In genomic region chr1:25830757-25831520, GRCm38 (mm10) we compare ENCODE assay signal across 9 mouse cellular contexts. TPM values are rescaled to one million over a fixed set of nuclear protein-coding genes. Genes with fewer than 3 reads are reported as not detected.
DNase-seq lines count a peak whose midpoint lies in the region; ATAC-seq and TF ChIP-seq lines count a peak whose summit lies in the region.
"Had no signal": no experiment of that assay in that cellular context is flagged by ENCODE, and none has a peak within 500 bp of the region (broad histone marks: within the 10 kb centered on the region; RNA-seq: fewer than 3 reads in every experiment).

No protein-coding gene starts in this region.

- H3K9me3 ChIP-seq in lung, embryonic 15.5 days: no peaks in the 10 kb centered on the region
- H3K9me3 ChIP-seq in embryonic facial prominence, embryonic 12.5 days: no peaks in the 10 kb centered on the region
- H3K9me3 ChIP-seq in intestine, embryonic 15.5 days: no peaks in the 10 kb centered on the region

- 6% methylated on average over 15 of the region's 15 CpGs for WGBS in lung, embryonic 15.5 days
- WGBS in lung, adult 2 months: 6% methylated on average over 15 of the region's 15 CpGs
- WGBS in embryonic facial prominence, embryonic 12.5 days: 3% methylated on average over 15 of the region's 15 CpGs
- WGBS in intestine, embryonic 15.5 days: 8% methylated on average over 15 of the region's 15 CpGs

- H3K27ac ChIP-seq in lung, embryonic 15.5 days: no peak overlapping the region
- no peak overlapping the region for H3K27ac ChIP-seq in embryonic facial prominence, embryonic 12.5 days
- H3K27ac ChIP-seq in intestine, embryonic 15.5 days: no peak overlapping the region

- ATAC-seq in lung, embryonic 15.5 days (ENCODE audit: borderline replicate concordance, extremely low read depth, low FRiP score, low TSS enrichment): no peak
- no peak for ATAC-seq in embryonic facial prominence, embryonic 12.5 days (ENCODE audit: insufficient number of reproducible peaks, insufficient read depth, low FRiP score, low TSS enrichment)
- ATAC-seq in intestine, embryonic 15.5 days: 0 out of 2 replicates have a peak, but pooled peaks have one; percentile 31

- H3K9ac ChIP-seq in lung, embryonic 15.5 days: no peak overlapping the region
- H3K9ac ChIP-seq in embryonic facial prominence, embryonic 12.5 days: no peak overlapping the region; the same call in 1 of the 2 replicates
- H3K9ac ChIP-seq in intestine, embryonic 15.5 days: no peak overlapping the region

- DNase-seq in lung, adult 2 months: no peak
- DNase-seq in retina, postnatal 1 day: peak; percentile 58
- no peak for DNase-seq in natural killer cell, adult 2 months (ENCODE audit: low spot score in 2 of 2)
- DNase-seq in urinary bladder, postnatal 14 days (ENCODE audit: low spot score): no peak
- DNase-seq in gastrocnemius, adult 8-10 months (ENCODE audit: low spot score in 2 of 2): no peak
- DNase-seq: thymus, postnatal 25 days had no signal

- no peak for TF ChIP-seq CTCF in lung, adult 2 months (IDR thresholded peaks at IDR 0.05; ENCODE audit: insufficient read depth, low read length)

- peaks cover 54% of the 10 kb centered on the region for H3K27me3 ChIP-seq in lung, embryonic 15.5 days
- H3K27me3 ChIP-seq in embryonic facial prominence, embryonic 12.5 days: peaks cover 11% of the 10 kb centered on the region; the same call in 1 of the 2 replicates
- H3K27me3 ChIP-seq in intestine, embryonic 15.5 days (replicated peaks): peaks cover 17% of the 10 kb centered on the region

- TF ChIP-seq POLR2A in lung, adult 2 months (IDR thresholded peaks at IDR 0.05; ENCODE audit: borderline replicate concordance, extremely low read depth, low read depth, low read length): no peak

- no peaks in the 10 kb centered on the region for H3K4me1 ChIP-seq in lung, embryonic 15.5 days
- no peaks in the 10 kb centered on the region for H3K4me1 ChIP-seq in lung, adult 2 months (ENCODE audit: control insufficient read depth, insufficient read depth, low read length)
- no peaks in the 10 kb centered on the region for H3K4me1 ChIP-seq in embryonic facial prominence, embryonic 12.5 days
- no peaks in the 10 kb centered on the region for H3K4me1 ChIP-seq in intestine, embryonic 15.5 days (replicated peaks)

- no peaks in the 10 kb centered on the region for H3K36me3 ChIP-seq in lung, embryonic 15.5 days
- H3K36me3 ChIP-seq in embryonic facial prominence, embryonic 12.5 days: no peaks in the 10 kb centered on the region
- no peaks in the 10 kb centered on the region for H3K36me3 ChIP-seq in intestine, embryonic 15.5 days

- H3K4me3 ChIP-seq in lung, embryonic 15.5 days: peak overlapping the region; percentile 50
- no peak overlapping the region for H3K4me3 ChIP-seq in lung, adult 2 months (replicated peaks; ENCODE audit: extremely low read depth, low read depth, low read length)
- peak overlapping the region; percentile 52 for H3K4me3 ChIP-seq in embryonic facial prominence, embryonic 12.5 days
- H3K4me3 ChIP-seq in intestine, embryonic 15.5 days (replicated peaks): peak overlapping the region; percentile 53

- peak overlapping the region; percentile 78 for H3K4me2 ChIP-seq in lung, embryonic 15.5 days
- H3K4me2 ChIP-seq in embryonic facial prominence, embryonic 12.5 days (replicated peaks): peak overlapping the region; percentile 80
- H3K4me2 ChIP-seq in intestine, embryonic 15.5 days (replicated peaks): peak overlapping the region; percentile 85

RNA-seq across cellular contexts. Expression of gene Adgrb3, which starts 1.4 kb away (rescaled TPM):
- polyA plus RNA-seq in lung, embryonic 15.5 days (2015; fragmentation: Nextera tagmentation; extraction: Ambion mirVana): 0.41 and 0.42 TPM in 2 replicates
- not detected in 2 replicates for polyA plus RNA-seq in lung, adult 2 months (2012; rRNA removed)
- polyA plus RNA-seq in embryonic facial prominence, embryonic 12.5 days (2016; fragmentation: Nextera tagmentation; extraction: Ambion mirVana): 2.3 and 3.1 TPM in 2 replicates
- polyA plus RNA-seq in intestine, embryonic 15.5 days (2015; fragmentation: Nextera tagmentation; extraction: Ambion mirVana): 2.8 and 3.0 TPM in 2 replicates
- not detected for total RNA-seq in gastrocnemius, adult 8-10 months (2022)
